Mouse (Mus musculus): ENCODE measurements around the gene Hyls1. TPM values are rescaled to one million over a fixed set of nuclear protein-coding genes. Genes with fewer than 3 reads are reported as not detected.
A peak's percentile ranks its signal among the peaks of the same experiment; 100 is the strongest.

The Hyls1 gene
- polyA plus RNA-seq, 1 experiment = 5.8 TPM

- peaks cover 78% of the 10 kb centered on the region for H3K36me3 ChIP-seq (ENCODE audit: control insufficient read depth, insufficient read depth)
- H3K79me3 ChIP-seq (ENCODE audit: low read depth) = peaks cover 59% of the 10 kb centered on the region
- no peak for TF ChIP-seq MAX (IDR thresholded peaks at IDR 0.05)
- TF ChIP-seq FOSL1 (IDR thresholded peaks at IDR 0.05; ENCODE audit: insufficient read depth, low read length, poor library complexity, severe bottlenecking) = no peak
- no peak for TF ChIP-seq CTCF (IDR thresholded peaks at IDR 0.05; ENCODE audit: control insufficient read depth, insufficient read depth, insufficient read length)
- TF ChIP-seq MYOG (IDR thresholded peaks at IDR 0.05; ENCODE audit: control insufficient read depth, extremely low read depth, insufficient read length) = no peak
- no peak for TF ChIP-seq USF1 (IDR thresholded peaks at IDR 0.05; ENCODE audit: low read depth)
- no peak for TF ChIP-seq CEBPB (IDR thresholded peaks at IDR 0.05; ENCODE audit: low read depth)
- no peak for TF ChIP-seq MYOD1 (IDR thresholded peaks at IDR 0.05; ENCODE audit: control insufficient read depth, insufficient read length, low read depth)
- H3ac ChIP-seq (ENCODE audit: control insufficient read depth, insufficient read length, low read depth) = no peak overlapping the region
- H3K79me2 ChIP-seq (ENCODE audit: control insufficient read depth, insufficient read depth) = peaks cover 100% of the 10 kb centered on the region
- H3K27me3 ChIP-seq (ENCODE audit: control insufficient read depth, insufficient read depth, insufficient read length) = no peaks in the 10 kb centered on the region
- no peak overlapping the region for H3K4me3 ChIP-seq (ENCODE audit: insufficient read depth, poor library complexity, severe bottlenecking)
Measured at GRCm38 (mm10) chr9:35564536-35565240, 5.5 kb downstream of the Hyls1 start.

GRCm38 (mm10) chr9:35561583-35561982 lies 8.6 kb downstream of the Hyls1 start:
- Histone ChIP-seq H3ac (ENCODE audit: control insufficient read depth, insufficient read length, low read depth) (no peak overlapping the region), H3K79me2 (ENCODE audit: control insufficient read depth, insufficient read depth) (peaks cover 72% of the 10 kb centered on the region), H3K36me3 (ENCODE audit: control insufficient read depth, insufficient read depth) (peaks cover 59% of the 10 kb centered on the region), H3K27me3 (ENCODE audit: control insufficient read depth, insufficient read depth, insufficient read length) (peaks cover 13% of the 10 kb centered on the region), H3K79me3 (ENCODE audit: low read depth) (peaks cover 46% of the 10 kb centered on the region), H3K4me3 (ENCODE audit: insufficient read depth, poor library complexity, severe bottlenecking) (no peak overlapping the region)
- no peak for TF ChIP-seq MYOG (IDR thresholded peaks at IDR 0.05; ENCODE audit: control insufficient read depth, extremely low read depth, insufficient read length)
- no peak for TF ChIP-seq MYOD1 (IDR thresholded peaks at IDR 0.05; ENCODE audit: control insufficient read depth, insufficient read length, low read depth)
- no peak for TF ChIP-seq CEBPB (IDR thresholded peaks at IDR 0.05; ENCODE audit: low read depth)
- no peak for TF ChIP-seq FOSL1 (IDR thresholded peaks at IDR 0.05; ENCODE audit: insufficient read depth, low read length, poor library complexity, severe bottlenecking)
- no peak for TF ChIP-seq MAX (IDR thresholded peaks at IDR 0.05)
- no peak for TF ChIP-seq CTCF (IDR thresholded peaks at IDR 0.05; ENCODE audit: control insufficient read depth, insufficient read depth, insufficient read length)
- TF ChIP-seq USF1 (IDR thresholded peaks at IDR 0.05; ENCODE audit: low read depth) = no peak

GRCm38 (mm10) chr9:35561076-35561475 lies 9.1 kb downstream of the Hyls1 start:
- Histone ChIP-seq H3K4me3 (ENCODE audit: insufficient read depth, poor library complexity, severe bottlenecking) (no peak overlapping the region), H3K36me3 (ENCODE audit: control insufficient read depth, insufficient read depth) (peaks cover 54% of the 10 kb centered on the region)
- no peak for TF ChIP-seq MYOD1 (IDR thresholded peaks at IDR 0.05; ENCODE audit: control insufficient read depth, insufficient read length, low read depth)
- no peak for TF ChIP-seq FOSL1 (IDR thresholded peaks at IDR 0.05; ENCODE audit: insufficient read depth, low read length, poor library complexity, severe bottlenecking)
- no peak for TF ChIP-seq CTCF (IDR thresholded peaks at IDR 0.05; ENCODE audit: control insufficient read depth, insufficient read depth, insufficient read length)
- no peak for TF ChIP-seq MAX (IDR thresholded peaks at IDR 0.05)
- TF ChIP-seq CEBPB (IDR thresholded peaks at IDR 0.05; ENCODE audit: low read depth) = no peak
- no peak for TF ChIP-seq USF1 (IDR thresholded peaks at IDR 0.05; ENCODE audit: low read depth)
- TF ChIP-seq MYOG (IDR thresholded peaks at IDR 0.05; ENCODE audit: control insufficient read depth, extremely low read depth, insufficient read length) = no peak

GRCm38 (mm10) chr9:35559009-35559890 lies 10.9 kb downstream of the Hyls1 start:
- peaks cover 49% of the 10 kb centered on the region for H3K79me2 ChIP-seq (ENCODE audit: control insufficient read depth, insufficient read depth)
- TF ChIP-seq MYOG (IDR thresholded peaks at IDR 0.05; ENCODE audit: control insufficient read depth, extremely low read depth, insufficient read length) (no peak), FOSL1 (IDR thresholded peaks at IDR 0.05; ENCODE audit: insufficient read depth, low read length, poor library complexity, severe bottlenecking) (no peak), USF1 (IDR thresholded peaks at IDR 0.05; ENCODE audit: low read depth) (no peak), CTCF (IDR thresholded peaks at IDR 0.05; ENCODE audit: control insufficient read depth, insufficient read depth, insufficient read length) (no peak), MYOD1 (IDR thresholded peaks at IDR 0.05; ENCODE audit: control insufficient read depth, insufficient read length, low read depth) (no peak), MAX (IDR thresholded peaks at IDR 0.05) (peak; percentile 68), CEBPB (IDR thresholded peaks at IDR 0.05; ENCODE audit: low read depth) (peak; percentile 70)
- H3K79me3 ChIP-seq (ENCODE audit: low read depth) = peaks cover 34% of the 10 kb centered on the region
- peak overlapping the region; percentile 77 for H3ac ChIP-seq (ENCODE audit: control insufficient read depth, insufficient read length, low read depth)
- peaks cover 37% of the 10 kb centered on the region for H3K36me3 ChIP-seq (ENCODE audit: control insufficient read depth, insufficient read depth)
- H3K4me3 ChIP-seq (ENCODE audit: insufficient read depth, poor library complexity, severe bottlenecking) = peak overlapping the region; percentile 71
- H3K27me3 ChIP-seq (ENCODE audit: control insufficient read depth, insufficient read depth, insufficient read length) = peaks cover 24% of the 10 kb centered on the region

More at GRCm38 (mm10) chr9:35561076-35561475, 9.1 kb downstream of the Hyls1 start:
- peaks cover 42% of the 10 kb centered on the region for H3K79me3 ChIP-seq (ENCODE audit: low read depth)
- H3K27me3 ChIP-seq (ENCODE audit: control insufficient read depth, insufficient read depth, insufficient read length) = peaks cover 15% of the 10 kb centered on the region
- H3K79me2 ChIP-seq (ENCODE audit: control insufficient read depth, insufficient read depth) = peaks cover 67% of the 10 kb centered on the region
- H3ac ChIP-seq (ENCODE audit: control insufficient read depth, insufficient read length, low read depth) = no peak overlapping the region

GRCm38 (mm10) chr9:35558257-35559008 lies 11.8 kb downstream of the Hyls1 start, which contains the start of the genes Ddx25 and Pus3:
Gene Ddx25, minus strand, starts transcription at chr9:35558528.
Gene Pus3, plus strand, starts transcription at chr9:35558595.
- Histone ChIP-seq H3K27me3 (ENCODE audit: control insufficient read depth, insufficient read depth, insufficient read length) (peaks cover 30% of the 10 kb centered on the region), H3K36me3 (ENCODE audit: control insufficient read depth, insufficient read depth) (peaks cover 30% of the 10 kb centered on the region), H3K79me3 (ENCODE audit: low read depth) (peaks cover 28% of the 10 kb centered on the region), H3K4me3 (ENCODE audit: insufficient read depth, poor library complexity, severe bottlenecking) (peak within 1 kb of the TSS; percentile 71), H3ac (ENCODE audit: control insufficient read depth, insufficient read length, low read depth) (peak within 1 kb of the TSS; percentile 77), H3K79me2 (ENCODE audit: control insufficient read depth, insufficient read depth) (peaks cover 41% of the 10 kb centered on the region)
- TF ChIP-seq USF1 (IDR thresholded peaks at IDR 0.05; ENCODE audit: low read depth) (no peak), CTCF (IDR thresholded peaks at IDR 0.05; ENCODE audit: control insufficient read depth, insufficient read depth, insufficient read length) (no peak), MAX (IDR thresholded peaks at IDR 0.05) (no peak), CEBPB (IDR thresholded peaks at IDR 0.05; ENCODE audit: low read depth) (no peak), FOSL1 (IDR thresholded peaks at IDR 0.05; ENCODE audit: insufficient read depth, low read length, poor library complexity, severe bottlenecking) (no peak), MYOG (IDR thresholded peaks at IDR 0.05; ENCODE audit: control insufficient read depth, extremely low read depth, insufficient read length) (no peak), MYOD1 (IDR thresholded peaks at IDR 0.05; ENCODE audit: control insufficient read depth, insufficient read length, low read depth) (no peak)
